Mouse (Mus musculus) cerebellum, adult 9-11 months (tissue): ENCODE measurements around the gene Trpm8.

ENCODE experiments used
- DNase-seq: peaks from one replicate; pipeline ENCODE4 v3.0.0; 2022

The Trpm8 gene

GRCm38 (mm10) chr1:88303762-88304161 is 26.3 kb downstream of the Trpm8 start:
- DNase-seq: no peak

GRCm38 (mm10) chr1:88304261-88304985 is 27.0 kb downstream of the Trpm8 start:
- DNase-seq: no peak

- DNase-seq: no peak
Measured at GRCm38 (mm10) chr1:88305018-88305795, 27.7 kb downstream of the Trpm8 start.

GRCm38 (mm10) chr1:88306543-88306942 is 29.1 kb downstream of the Trpm8 start:
- no peak for DNase-seq

- no peak for DNase-seq
Measured at GRCm38 (mm10) chr1:88307180-88307579, 29.7 kb downstream of the Trpm8 start.

- no peak for DNase-seq
Measured at GRCm38 (mm10) chr1:88309020-88309419, 31.6 kb downstream of the Trpm8 start.

- DNase-seq: no peak
Measured at GRCm38 (mm10) chr1:88309905-88310304, 32.4 kb downstream of the Trpm8 start.

- DNase-seq: no peak
Measured at GRCm38 (mm10) chr1:88310349-88310748, 32.9 kb downstream of the Trpm8 start.

- DNase-seq: no peak
Measured at GRCm38 (mm10) chr1:88317279-88317678, 39.8 kb downstream of the Trpm8 start.

- DNase-seq: peak; percentile 85
Measured at GRCm38 (mm10) chr1:88318531-88319060, 41.1 kb downstream of the Trpm8 start.

GRCm38 (mm10) chr1:88320821-88321395 is 43.4 kb downstream of the Trpm8 start:
- no peak for DNase-seq

- DNase-seq: peak; percentile 77
Measured at GRCm38 (mm10) chr1:88322146-88322545, 44.7 kb downstream of the Trpm8 start.

- DNase-seq: no peak
Measured at GRCm38 (mm10) chr1:88323101-88323500, 45.6 kb downstream of the Trpm8 start.

- DNase-seq: no peak
Measured at GRCm38 (mm10) chr1:88339481-88339880, 62.0 kb downstream of the Trpm8 start.

- no peak for DNase-seq
Measured at GRCm38 (mm10) chr1:88342615-88343014, 65.2 kb downstream of the Trpm8 start.

GRCm38 (mm10) chr1:88345580-88345979 is 68.1 kb downstream of the Trpm8 start:
- DNase-seq: no peak

GRCm38 (mm10) chr1:88348496-88349005 is 71.1 kb downstream of the Trpm8 start:
- peak; percentile 92 for DNase-seq

GRCm38 (mm10) chr1:88350761-88351160 is 73.3 kb downstream of the Trpm8 start:
- DNase-seq: peak; percentile 51

- peak; percentile 54 for DNase-seq
Measured at GRCm38 (mm10) chr1:88355025-88355424, 77.6 kb downstream of the Trpm8 start.

GRCm38 (mm10) chr1:88355681-88356080 is 78.2 kb downstream of the Trpm8 start:
- DNase-seq: peak; percentile 53

GRCm38 (mm10) chr1:88356616-88357015 is 79.2 kb downstream of the Trpm8 start:
- DNase-seq: peak; percentile 94

GRCm38 (mm10) chr1:88357458-88358090 is 80.1 kb downstream of the Trpm8 start:
- peak; percentile 93 for DNase-seq
